Mouse (Mus musculus): ENCODE results near the gene Rhof.
"Not testable (repeated sequence)": the region's sequence is repeated elsewhere in the genome, so short reads cannot be mapped to it uniquely, and the experiment has no call there.

Gene Rhof

GRCm38 (mm10) chr5:123061402-123061749 lies 71.1 kb downstream of the Rhof start:
- DNase-seq = not testable (repeated sequence)

- no peak for DNase-seq
Observed at GRCm38 (mm10) chr5:123060706-123061401, 71.6 kb downstream of the Rhof start.

GRCm38 (mm10) chr5:123059757-123060520 lies 72.6 kb downstream of the Rhof start:
- peak; percentile 54 to 64 for DNase-seq

- DNase-seq = no peak
Observed at GRCm38 (mm10) chr5:123058251-123059102, 74.0 kb downstream of the Rhof start.

GRCm38 (mm10) chr5:123057366-123058250 lies 74.9 kb downstream of the Rhof start:
- DNase-seq = peak; percentile 99

Data from cerebellum, postnatal 14 days (tissue).